Mouse (Mus musculus): ENCODE data around the gene Ripk1. TPM values are rescaled to one million over a fixed set of nuclear protein-coding genes. Genes with fewer than 3 reads are reported as not detected.
A peak's percentile ranks its signal among the peaks of the same experiment; 100 is the strongest.
"Not testable (repeated sequence)": the region's sequence is repeated elsewhere in the genome, so short reads cannot be mapped to it uniquely, and the experiment has no call there.

Ripk1 gene
- total and polyA plus RNA-seq, 2 experiments from 2014 or later = 3.4 to 10.3 TPM

DNA sequence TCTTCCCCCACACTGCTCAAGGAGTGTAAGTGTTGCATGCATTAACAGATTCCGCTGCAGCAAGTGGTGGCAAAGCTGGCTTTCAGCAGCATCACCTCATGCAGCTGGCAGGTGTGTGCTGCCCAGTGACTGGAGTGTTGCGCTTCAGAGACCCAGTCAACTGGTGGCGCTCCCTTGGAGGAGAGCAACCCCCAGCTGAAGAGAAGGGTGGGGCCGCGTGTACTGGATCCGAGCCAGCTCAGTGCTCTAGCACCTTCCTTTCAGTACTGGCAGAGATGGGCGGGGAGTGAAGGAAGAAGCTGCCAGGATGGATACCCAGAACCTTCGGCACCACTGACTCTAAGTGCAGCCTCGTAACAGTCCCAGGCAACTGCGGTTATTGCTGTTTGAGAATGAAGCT lies 60.3 kb downstream of the Ripk1 start:
- Histone ChIP-seq H3K27ac (ENCODE audit: low read depth, low read length) (no peak overlapping the region), H3K9me3 (ENCODE audit: low read length) (no peaks in the 10 kb centered on the region), H3K4me2 (ENCODE audit: low read depth) (no peak overlapping the region), H3K4me3 (ENCODE audit: low read depth, low read length) (no peak overlapping the region), H3K27me3 (ENCODE audit: insufficient read depth, low read length) (no peaks in the 10 kb centered on the region), H3K9ac (no peak overlapping the region), H3K4me1 (ENCODE audit: insufficient read depth) (no peaks in the 10 kb centered on the region), H3K36me3 (ENCODE audit: insufficient read depth) (peaks cover 21% of the 10 kb centered on the region)
- WGBS = 87% methylated on average over 10 of the region's 10 CpGs
- no peak for DNase-seq
- no peak for TF ChIP-seq CTCF (IDR thresholded peaks at IDR 0.05; ENCODE audit: low read depth)
- ATAC-seq = no peak

DNA sequence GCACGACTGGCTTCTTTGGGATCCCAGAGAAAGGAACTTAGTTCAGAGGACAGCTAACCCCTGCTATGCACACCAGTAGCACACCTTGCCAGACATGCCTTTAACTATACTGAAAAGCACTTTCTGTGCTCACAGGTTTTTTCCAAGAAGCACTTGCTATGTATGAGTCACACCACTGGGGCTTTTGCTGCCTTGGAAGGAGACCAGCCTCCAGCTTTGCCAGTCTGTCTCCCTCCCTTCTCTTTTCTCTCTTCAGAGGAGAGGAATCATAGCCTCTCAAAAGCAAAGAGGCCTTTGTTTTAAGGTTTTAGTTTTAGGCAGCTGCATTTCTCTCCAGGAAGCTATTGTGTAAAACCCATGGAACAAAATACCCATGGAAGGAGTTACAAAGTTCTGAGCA lies 64.2 kb downstream of the Ripk1 start:
- Histone ChIP-seq H3K9ac (no peak overlapping the region), H3K36me3 (ENCODE audit: insufficient read depth) (peaks cover 13% of the 10 kb centered on the region), H3K27me3 (ENCODE audit: insufficient read depth, low read length) (no peaks in the 10 kb centered on the region), H3K4me2 (ENCODE audit: low read depth) (no peak overlapping the region), H3K27ac (ENCODE audit: low read depth, low read length) (no peak overlapping the region; the same call in 1 of the 2 replicates), H3K4me1 (ENCODE audit: insufficient read depth) (no peaks in the 10 kb centered on the region), H3K9me3 (ENCODE audit: low read length) (no peaks in the 10 kb centered on the region), H3K4me3 (ENCODE audit: low read depth, low read length) (no peak overlapping the region)
- ATAC-seq (peak; percentile 73), DNase-seq (peak; percentile 40)
- TF ChIP-seq CTCF (IDR thresholded peaks at IDR 0.05; ENCODE audit: low read depth) = no peak
- 35% methylated on average over 1 of the region's 1 CpGs for WGBS

DNA sequence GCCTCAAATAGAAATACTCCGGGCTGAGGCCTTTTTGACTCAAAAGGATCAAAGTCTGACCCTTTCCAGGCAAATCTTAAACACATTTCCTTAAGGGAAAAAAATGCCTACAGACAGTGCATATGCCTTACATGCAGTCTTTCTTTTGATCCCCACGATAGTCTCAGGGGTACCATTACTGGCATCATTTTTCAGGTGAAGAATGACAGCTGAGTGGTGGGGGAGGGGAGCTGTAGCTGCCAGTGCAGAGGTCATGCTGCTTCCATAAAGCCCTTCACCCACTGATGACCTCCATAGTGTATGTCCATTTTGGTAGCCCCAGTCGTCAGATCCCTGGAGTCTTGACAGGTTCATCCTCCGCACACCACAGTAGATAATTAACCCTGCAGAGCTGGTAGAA lies 68.1 kb downstream of the Ripk1 start:
- ATAC-seq (no peak), DNase-seq (no peak)
- no peak overlapping the region for H3K4me3 ChIP-seq (ENCODE audit: low read depth, low read length)
- no peak overlapping the region for H3K27ac ChIP-seq (ENCODE audit: low read depth, low read length)
- H3K9ac ChIP-seq = no peak overlapping the region
- no peaks in the 10 kb centered on the region for H3K9me3 ChIP-seq (ENCODE audit: low read length)
- H3K36me3 ChIP-seq (ENCODE audit: insufficient read depth) = peaks cover 6% of the 10 kb centered on the region
- 0 out of 2 replicates have a peak, but pooled peaks cover 3% of the 10 kb centered on the region for H3K4me1 ChIP-seq (ENCODE audit: insufficient read depth)
- H3K4me2 ChIP-seq (ENCODE audit: low read depth) = no peak overlapping the region
- TF ChIP-seq CTCF (IDR thresholded peaks at IDR 0.05; ENCODE audit: low read depth) = no peak
- WGBS = 78% methylated on average over 4 of the region's 4 CpGs
- H3K27me3 ChIP-seq (ENCODE audit: insufficient read depth, low read length) = no peaks in the 10 kb centered on the region

DNA sequence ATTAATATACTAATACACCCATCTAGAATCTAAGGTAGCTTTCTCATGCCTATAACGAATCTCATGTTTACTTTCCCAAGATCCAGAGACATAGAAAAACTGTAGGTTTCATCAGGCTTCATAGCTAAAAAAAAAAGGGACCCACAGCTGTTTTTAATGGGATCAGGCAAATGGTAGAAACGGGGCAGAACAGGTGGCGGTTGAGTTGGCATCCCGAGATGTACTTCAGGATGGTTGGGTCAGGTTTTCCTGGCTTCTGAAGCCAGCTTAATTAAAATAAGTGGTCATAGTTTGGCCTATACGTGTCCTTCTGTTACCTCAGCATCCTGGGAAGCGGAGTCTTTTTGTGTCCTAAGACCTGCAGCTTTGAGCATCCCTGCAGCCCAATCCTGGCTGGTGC lies 69.7 kb downstream of the Ripk1 start:
- ATAC-seq = no peak
- H3K36me3 ChIP-seq (ENCODE audit: insufficient read depth) = peaks cover 8% of the 10 kb centered on the region
- no peak for TF ChIP-seq CTCF (IDR thresholded peaks at IDR 0.05; ENCODE audit: low read depth)
- no peak overlapping the region for H3K4me3 ChIP-seq (ENCODE audit: low read depth, low read length)
- no peak for DNase-seq
- H3K27ac ChIP-seq (ENCODE audit: low read depth, low read length) = no peak overlapping the region
- no peaks in the 10 kb centered on the region for H3K27me3 ChIP-seq (ENCODE audit: insufficient read depth, low read length)
- H3K9me3 ChIP-seq (ENCODE audit: low read length) = no peaks in the 10 kb centered on the region
- peaks cover 11% of the 10 kb centered on the region; the same call in 1 of the 2 replicates for H3K4me1 ChIP-seq (ENCODE audit: insufficient read depth)
- H3K9ac ChIP-seq = no peak overlapping the region
- no peak overlapping the region for H3K4me2 ChIP-seq (ENCODE audit: low read depth)
- 73% methylated on average over 6 of the region's 6 CpGs for WGBS

DNA sequence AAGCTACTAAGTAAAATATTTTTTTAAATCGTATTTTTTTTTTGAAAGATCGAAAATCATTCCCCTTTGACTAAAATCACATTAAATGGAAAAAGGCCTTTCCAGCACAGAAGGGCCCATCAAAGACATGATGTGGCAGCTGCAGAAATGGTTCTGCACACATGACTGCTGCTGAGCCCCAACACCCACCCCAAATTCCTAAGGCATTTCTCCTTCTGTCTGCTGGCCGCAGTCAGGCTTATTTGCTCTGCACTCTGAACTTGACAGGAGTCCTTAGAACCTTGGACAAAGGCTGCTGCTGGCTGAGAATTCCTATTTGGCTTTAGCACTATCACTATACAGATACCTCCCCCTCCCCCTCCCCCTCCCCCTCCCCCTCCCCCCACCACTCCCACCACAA lies 70.7 kb downstream of the Ripk1 start:
- H3K4me2 ChIP-seq (ENCODE audit: low read depth) = no peak overlapping the region
- TF ChIP-seq CTCF (IDR thresholded peaks at IDR 0.05; ENCODE audit: low read depth) = no peak
- ATAC-seq = no peak
- H3K27ac ChIP-seq (ENCODE audit: low read depth, low read length) = no peak overlapping the region
- WGBS = 61% methylated on average over 3 of the region's 3 CpGs
- H3K9ac ChIP-seq = no peak overlapping the region
- no peak for DNase-seq
- H3K4me3 ChIP-seq (ENCODE audit: low read depth, low read length) = no peak overlapping the region
- peaks cover 8% of the 10 kb centered on the region for H3K36me3 ChIP-seq (ENCODE audit: insufficient read depth)
- H3K9me3 ChIP-seq (ENCODE audit: low read length) = no peaks in the 10 kb centered on the region
- H3K4me1 ChIP-seq (ENCODE audit: insufficient read depth) = peaks cover 11% of the 10 kb centered on the region; the same call in 1 of the 2 replicates
- H3K27me3 ChIP-seq (ENCODE audit: insufficient read depth, low read length) = no peaks in the 10 kb centered on the region

DNA sequence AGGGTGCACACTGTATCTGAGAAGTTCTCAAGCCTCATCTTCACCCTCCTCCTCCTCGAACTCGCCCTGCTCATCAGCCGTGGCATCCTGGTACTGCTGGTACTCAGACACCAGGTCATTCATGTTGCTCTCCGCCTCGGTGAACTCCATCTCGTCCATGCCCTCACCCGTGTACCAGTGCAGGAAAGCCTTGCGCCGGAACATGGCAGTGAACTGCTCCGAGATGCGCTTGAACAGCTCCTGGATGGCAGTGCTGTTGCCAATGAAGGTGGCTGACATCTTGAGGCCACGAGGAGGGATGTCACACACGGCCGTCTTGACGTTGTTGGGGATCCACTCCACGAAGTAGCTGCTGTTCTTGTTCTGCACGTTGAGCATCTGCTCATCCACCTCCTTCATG lies 72.3 kb downstream of the Ripk1 start:
- not testable (repeated sequence) for H3K27ac ChIP-seq (ENCODE audit: low read depth, low read length); H3K36me3 ChIP-seq (ENCODE audit: insufficient read depth); H3K9me3 ChIP-seq (ENCODE audit: low read length); H3K4me2 ChIP-seq (ENCODE audit: low read depth); H3K9ac ChIP-seq; DNase-seq; ATAC-seq; H3K27me3 ChIP-seq (ENCODE audit: insufficient read depth, low read length); H3K4me3 ChIP-seq (ENCODE audit: low read depth, low read length)
- WGBS = 92% methylated on average over 11 of the region's 17 CpGs
- peaks cover 15% of the 10 kb centered on the region; the same call in 1 of the 2 replicates for H3K4me1 ChIP-seq (ENCODE audit: insufficient read depth)

DNA sequence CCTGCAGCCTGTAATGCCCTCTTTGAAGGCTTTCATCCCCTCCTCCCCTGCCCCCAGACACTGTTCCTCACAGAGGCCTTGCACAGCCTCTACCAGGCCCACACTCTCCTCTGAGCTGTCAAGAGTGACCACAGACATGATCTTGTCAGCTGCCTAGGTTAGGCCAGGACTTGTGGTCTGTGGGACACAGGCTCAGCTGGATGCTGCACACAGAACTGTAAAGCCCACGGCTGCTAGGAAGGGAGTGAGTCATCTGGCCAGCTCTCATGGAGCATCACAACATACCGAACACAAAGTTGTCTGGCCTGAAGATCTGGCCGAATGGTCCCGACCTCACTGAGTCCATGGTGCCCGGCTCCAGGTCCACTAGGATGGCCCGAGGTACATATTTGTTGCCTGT lies 73.7 kb downstream of the Ripk1 start:
- H3K9ac ChIP-seq = peak overlapping the region; percentile 98; the same call in 1 of the 2 replicates
- DNase-seq; H3K36me3 ChIP-seq (ENCODE audit: insufficient read depth); H3K9me3 ChIP-seq (ENCODE audit: low read length); H3K27me3 ChIP-seq (ENCODE audit: insufficient read depth, low read length); ATAC-seq: not testable (repeated sequence)
- peak overlapping the region; percentile 98 for H3K4me3 ChIP-seq (ENCODE audit: low read depth, low read length)
- WGBS = 73% methylated on average over 6 of the region's 6 CpGs
- peaks cover 15% of the 10 kb centered on the region; the same call in 1 of the 2 replicates for H3K4me1 ChIP-seq (ENCODE audit: insufficient read depth)
- peak overlapping the region; percentile 85 for H3K4me2 ChIP-seq (ENCODE audit: low read depth)
- peak overlapping the region; percentile 94 for H3K27ac ChIP-seq (ENCODE audit: low read depth, low read length)
